Mouse (Mus musculus) layer of hippocampus, postnatal 36 days (tissue): ENCODE results near the gene Otulin. TPM values are rescaled to one million over a fixed set of nuclear protein-coding genes. Genes with fewer than 3 reads are reported as not detected.

Experiments used
- DNase-seq, 2 experiments: peaks; one replicate each; pipeline ENCODE4 v3.0.0; 2022
- total RNA-seq, 2 experiments: library from RNA; stranded (reverse); gene quantifications; 2 replicates each; pipeline ENCODE4 v1.2.3; 2021

Otulin gene
- total RNA-seq, 2 experiments from 2014 or later = 18.4 to 19.4 TPM

DNA sequence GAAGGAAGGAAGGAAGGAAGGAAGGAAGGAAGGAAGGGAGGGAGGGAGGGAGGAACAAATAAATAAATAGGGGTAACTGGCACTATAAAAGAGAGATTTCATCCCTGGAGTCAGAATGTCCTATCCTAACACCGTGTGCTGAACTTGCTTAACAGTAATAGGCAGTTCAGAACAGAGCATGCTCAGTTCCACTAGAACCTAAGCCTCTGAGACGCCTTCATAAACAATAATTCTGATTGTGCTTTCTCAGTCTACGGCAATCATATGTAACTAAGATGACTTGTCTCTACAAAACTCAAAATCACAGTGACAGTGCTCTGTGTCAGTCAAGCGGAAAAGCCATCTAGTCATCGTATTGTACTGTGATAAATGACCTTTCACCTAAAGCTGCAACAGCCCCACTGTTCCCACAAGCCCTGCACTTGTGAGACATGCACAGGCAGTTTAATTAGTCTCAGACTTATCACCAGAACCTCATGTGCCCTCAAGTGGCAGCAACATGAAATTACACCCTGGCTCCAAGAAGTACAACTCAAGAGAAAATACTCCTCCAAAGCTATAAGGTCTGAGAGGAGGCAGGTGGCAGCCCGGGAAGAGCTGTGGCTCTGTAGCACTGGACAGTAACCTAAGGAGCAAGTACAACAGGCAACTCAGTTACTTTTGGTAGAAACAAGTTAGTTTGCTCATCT lies 17.8 kb downstream of the Otulin start:
- DNase-seq = peak; percentile 62

DNA sequence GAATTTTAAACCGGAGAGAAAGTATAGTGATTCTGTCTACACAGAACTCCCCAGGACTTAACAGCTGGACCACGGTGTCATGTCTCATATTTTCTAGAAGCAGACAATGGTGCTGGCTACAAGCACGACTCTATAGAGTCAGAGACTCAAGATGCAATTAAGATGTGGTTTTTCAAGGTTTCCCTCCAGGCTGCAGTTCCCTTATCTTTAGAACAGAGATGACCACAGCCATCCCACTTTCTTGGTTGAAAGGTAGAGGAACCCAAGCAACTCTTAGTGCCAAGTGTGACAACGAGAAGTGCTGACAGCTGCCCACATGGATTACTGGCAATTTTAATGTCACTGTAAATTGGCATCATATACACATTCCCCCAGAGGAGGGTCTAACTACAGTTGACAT lies 20.9 kb downstream of the Otulin start:
- no peak for DNase-seq

DNA sequence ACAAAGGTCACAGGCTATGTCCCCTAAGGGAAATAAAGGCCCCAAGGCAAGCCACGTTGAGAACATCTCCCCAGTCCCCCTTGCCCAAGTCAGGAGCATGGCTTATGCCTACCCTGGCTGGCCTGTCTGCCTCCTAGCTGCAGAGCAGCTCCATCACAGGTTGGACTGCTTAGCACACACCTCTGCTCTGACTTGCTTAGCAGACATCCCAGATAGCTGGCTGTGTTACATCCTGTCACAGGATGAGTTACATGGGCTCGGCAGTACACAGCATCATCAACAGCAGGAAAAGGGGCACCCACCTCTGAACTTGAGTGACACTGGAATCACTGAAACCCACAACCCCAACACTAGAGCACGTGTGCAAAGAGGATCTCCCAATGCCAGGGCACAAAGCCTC lies 25.2 kb downstream of the Otulin start:
- no peak for DNase-seq

DNA sequence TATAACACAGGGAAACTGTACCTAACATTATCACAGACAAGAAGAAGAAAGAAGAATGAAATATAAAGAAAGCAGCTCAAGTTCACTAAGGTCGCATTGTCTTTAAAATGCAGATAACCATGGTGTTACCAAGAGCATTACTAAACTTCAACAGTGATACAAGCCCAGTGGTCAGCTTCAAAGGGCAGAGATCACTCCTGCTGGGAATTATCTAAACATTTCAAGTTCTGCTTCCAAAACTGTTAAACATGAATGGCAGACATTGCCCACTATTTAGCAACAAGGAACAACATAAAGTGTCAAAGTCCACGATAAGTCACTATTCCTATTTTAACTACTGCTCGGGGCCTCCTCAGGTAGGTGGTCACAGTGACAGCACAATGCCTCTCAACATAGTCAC lies 25.9 kb downstream of the Otulin start:
- no peak for DNase-seq

GRCm38 (mm10) chr15:27600524-27600923 lies 30.0 kb downstream of the Otulin start:
- no peak for DNase-seq

GRCm38 (mm10) chr15:27598786-27599385 lies 31.6 kb downstream of the Otulin start:
- DNase-seq = no peak

- DNase-seq = no peak
These were observed 33.0 kb downstream of the Otulin start for GRCm38 (mm10) chr15:27597516-27597915.

GRCm38 (mm10) chr15:27596463-27597140 lies 33.9 kb downstream of the Otulin start:
- DNase-seq = no peak

DNA sequence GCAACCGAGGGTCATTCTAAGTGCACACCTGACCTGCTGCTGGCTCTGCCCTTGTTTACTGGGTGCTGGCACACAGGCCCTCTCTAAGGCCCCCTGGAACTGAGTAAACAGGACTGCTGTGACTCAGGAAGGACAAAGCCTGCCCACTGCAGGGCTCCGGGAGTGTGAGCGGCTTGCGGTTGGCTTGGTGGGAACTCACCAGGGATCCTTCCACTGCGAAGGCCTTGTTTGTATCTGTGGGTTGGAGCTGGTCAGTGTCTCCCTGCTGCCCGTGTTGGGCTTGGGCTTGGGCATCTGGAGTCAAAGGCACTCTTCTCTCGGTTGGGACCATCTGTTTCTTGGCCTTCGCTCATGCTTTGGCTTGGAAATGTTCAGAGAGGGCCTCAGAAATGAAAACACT lies 34.9 kb downstream of the Otulin start:
- no peak for DNase-seq

- no peak for DNase-seq
These were observed 35.5 kb downstream of the Otulin start for GRCm38 (mm10) chr15:27594973-27595372.

- DNase-seq = no peak
These were observed 36.8 kb downstream of the Otulin start for GRCm38 (mm10) chr15:27593717-27594116.

DNA sequence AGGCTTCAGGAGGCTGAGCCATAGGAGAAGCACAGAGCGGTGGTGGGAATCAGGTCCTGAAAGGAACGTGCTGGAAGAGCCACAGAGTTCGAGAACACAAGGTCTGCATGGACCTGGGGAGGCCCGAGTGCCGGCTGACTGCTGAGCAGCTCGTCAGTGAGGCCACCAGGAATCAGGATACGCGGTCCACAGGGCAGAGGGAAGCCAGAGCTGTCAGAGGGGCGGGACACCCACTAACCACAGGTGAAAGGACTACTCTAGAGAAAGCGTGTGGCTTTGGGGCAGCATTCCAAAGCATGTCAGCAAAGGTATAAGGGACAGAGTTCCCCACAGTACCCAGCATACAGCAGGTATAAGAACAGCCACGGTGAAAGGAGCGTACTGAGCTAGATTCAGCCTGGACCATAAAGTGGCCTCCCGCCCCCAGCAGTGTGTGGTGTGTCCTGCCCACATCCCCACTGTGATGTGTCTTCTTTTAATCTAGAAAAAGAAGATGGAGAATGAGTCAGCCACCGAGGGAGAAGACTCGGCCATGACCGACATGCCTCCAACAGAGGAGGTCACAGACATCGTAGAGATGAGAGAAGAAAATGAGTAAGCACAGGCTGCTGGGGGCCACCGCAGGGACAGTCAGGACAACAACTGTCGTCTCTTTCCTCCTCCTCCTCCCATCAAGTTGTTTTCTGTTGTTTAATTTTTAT lies 37.7 kb downstream of the Otulin start:
- no peak for DNase-seq

DNA sequence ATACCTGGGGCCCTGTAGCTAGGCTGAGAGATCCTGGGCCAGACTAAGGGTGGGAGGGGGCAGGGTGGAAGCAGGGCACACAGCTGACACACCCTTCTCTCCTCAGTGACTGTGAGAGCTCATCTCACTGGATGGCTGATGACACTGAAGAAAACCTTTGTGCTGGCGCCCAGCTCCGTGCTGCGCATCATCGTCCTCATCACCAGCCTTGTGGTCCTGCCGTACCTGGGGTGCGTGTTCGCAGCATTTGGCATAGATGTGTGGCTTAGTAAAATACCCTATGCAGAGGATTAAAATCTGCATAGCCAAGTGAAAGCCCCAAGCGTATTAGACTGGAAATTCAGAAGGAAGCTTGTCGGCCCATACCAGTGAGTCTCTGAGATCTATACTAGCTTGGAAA lies 39.7 kb downstream of the Otulin start:
- no peak for DNase-seq

DNA sequence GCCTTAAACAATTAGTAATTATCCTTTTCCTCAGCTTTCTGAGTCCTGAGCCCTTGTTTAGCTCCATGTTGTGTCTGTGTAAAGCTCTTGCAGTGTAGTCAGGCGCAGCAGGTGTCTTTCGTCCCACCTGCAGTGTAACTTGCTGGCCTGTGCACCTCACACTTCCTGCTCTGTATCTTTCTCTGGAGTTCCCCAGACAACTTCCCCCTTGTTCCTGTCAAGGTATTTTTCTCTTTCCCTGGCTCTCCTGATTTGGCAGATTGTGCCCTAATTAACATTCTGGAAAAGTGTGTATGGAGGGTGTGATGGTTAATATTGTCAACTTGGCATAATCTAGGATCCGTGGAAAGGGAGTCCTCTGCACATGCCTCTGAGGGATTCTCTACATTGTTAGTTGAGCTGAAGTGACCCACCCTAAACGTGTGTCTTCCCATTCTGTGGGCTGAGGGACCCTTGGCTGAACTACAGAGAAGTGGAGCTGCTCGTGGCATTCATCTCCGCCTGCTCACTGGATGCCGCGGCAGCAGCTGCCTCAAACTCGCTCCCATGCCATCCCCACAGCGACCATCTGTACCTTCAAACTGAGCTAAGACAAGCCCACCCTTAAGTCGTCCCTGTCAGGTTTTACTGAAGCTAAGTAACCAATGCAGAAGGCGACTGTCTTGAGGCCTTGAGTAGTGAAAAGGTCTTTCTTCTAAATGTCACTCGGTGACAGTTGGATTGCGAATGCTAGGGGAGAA lies 42.2 kb downstream of the Otulin start:
- no peak for DNase-seq

GRCm38 (mm10) chr15:27586093-27586480 lies 44.4 kb downstream of the Otulin start:
- DNase-seq = no peak

GRCm38 (mm10) chr15:27585466-27586092 lies 44.9 kb downstream of the Otulin start:
- DNase-seq = no peak

- no peak for DNase-seq
These were observed 46.9 kb downstream of the Otulin start for GRCm38 (mm10) chr15:27583620-27584019.

- peak in 1 of 2 experiments; percentile 60 for DNase-seq
These were observed 47.5 kb downstream of the Otulin start for GRCm38 (mm10) chr15:27583042-27583441.

DNA sequence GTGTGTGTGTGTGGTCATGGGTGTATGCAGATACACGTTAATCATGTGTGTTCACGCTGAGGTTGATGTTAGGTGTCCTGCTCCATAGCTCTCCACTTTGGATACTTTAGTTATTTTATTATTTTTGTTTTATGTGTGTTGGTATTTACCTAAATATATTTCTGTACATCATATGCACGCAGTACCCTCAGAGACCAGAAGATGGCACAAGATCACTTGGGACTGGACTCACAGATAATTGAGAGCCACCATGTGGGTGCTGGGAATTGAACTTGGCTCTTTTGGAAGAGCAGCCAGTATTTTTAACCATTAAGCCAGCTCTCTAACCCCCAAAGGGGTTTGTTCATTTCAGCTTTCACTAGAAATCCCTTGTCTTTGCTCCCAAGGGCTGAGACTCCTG lies 48.1 kb downstream of the Otulin start:
- DNase-seq = no peak

- DNase-seq = no peak
These were observed 48.9 kb downstream of the Otulin start for GRCm38 (mm10) chr15:27581640-27582039.

DNA sequence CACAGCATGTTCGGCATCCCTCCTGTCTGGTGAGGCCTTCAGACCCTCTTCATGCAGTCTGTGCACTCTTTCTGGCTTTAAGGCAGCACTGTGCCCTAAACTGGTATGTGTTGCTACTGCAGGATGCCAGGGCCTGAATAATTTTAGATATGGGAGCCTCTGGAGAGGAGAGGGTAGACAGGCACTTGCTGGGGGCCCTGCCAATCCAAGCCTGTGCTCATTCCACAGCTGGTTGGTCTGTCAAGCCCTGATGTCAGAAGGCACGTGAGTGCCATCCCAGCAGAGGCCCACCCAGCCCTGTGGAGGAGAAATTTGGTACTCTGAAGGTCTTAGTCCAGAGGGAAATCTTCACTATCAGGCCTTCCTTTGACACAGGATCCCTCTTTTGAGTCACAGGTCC lies 49.7 kb downstream of the Otulin start:
- no peak for DNase-seq

GRCm38 (mm10) chr15:27579853-27580252 lies 50.6 kb downstream of the Otulin start:
- no peak for DNase-seq
